Mouse (Mus musculus) myocyte (in vitro differentiated cells): ENCODE results near the gene Ric1. TPM values are rescaled to one million over a fixed set of nuclear protein-coding genes. Genes with fewer than 3 reads are reported as not detected.

Source experiments
- H3K27me3 ChIP-seq: one replicate; pipeline ENCODE4 v1.6.1; 2011; ENCODE audit not compliant: control insufficient read depth, insufficient read depth, insufficient read length
- H3K36me3 ChIP-seq: one replicate; pipeline ENCODE4 v1.6.1; 2011; ENCODE audit not compliant: control insufficient read depth, insufficient read depth
- H3K4me2 ChIP-seq: one replicate; pipeline ENCODE4 v1.6.1; 2011; ENCODE audit warnings: low read depth, control low read depth
- H3K4me3 ChIP-seq: one replicate; pipeline ENCODE4 v1.5.1; 2011; ENCODE audit warnings: mild to moderate bottlenecking, control low read depth, moderate library complexity
- H3K79me2 ChIP-seq: one replicate; pipeline ENCODE4 v1.6.1; 2011; ENCODE audit not compliant: control insufficient read depth, insufficient read depth
- H3ac ChIP-seq: one replicate; pipeline ENCODE4 v1.6.1; 2011; ENCODE audit not compliant: control insufficient read depth, insufficient read length
- CEBPB ChIP-seq: IDR thresholded peaks from 2 replicates; pipeline ENCODE4 v1.6.1; 2011; ENCODE audit warnings: mild to moderate bottlenecking, moderate library complexity; ENCODE audit not compliant: poor library complexity, insufficient read depth, severe bottlenecking
- E2F4 ChIP-seq: IDR thresholded peaks from one replicate; pipeline ENCODE4 v1.6.1; 2011; ENCODE audit warnings: mild to moderate bottlenecking, control low read depth, moderate library complexity; ENCODE audit not compliant: insufficient read depth
- MAX ChIP-seq: IDR thresholded peaks from one replicate; pipeline ENCODE4 v1.6.1; 2011; ENCODE audit warnings: low read depth, mild to moderate bottlenecking, control low read depth
- MYOD1 ChIP-seq, 3 experiments: IDR thresholded peaks; one replicate each; pipeline ENCODE4 v1.6.1; 2011; ENCODE audit warnings: control low read depth in 2 of 3, low read depth in 2 of 3, mild to moderate bottlenecking in 2 of 3, moderate library complexity in 1 of 3; ENCODE audit not compliant: insufficient read length in 2 of 3, control insufficient read depth in 1 of 3
- MYOG ChIP-seq, 3 experiments: IDR thresholded peaks; one replicate each; pipeline ENCODE4 v1.6.1; 2011; ENCODE audit warnings: control low read depth in 2 of 3, low read depth in 2 of 3, mild to moderate bottlenecking in 2 of 3; ENCODE audit not compliant: insufficient read length in 2 of 3, control insufficient read depth in 1 of 3, insufficient read depth in 1 of 3
- POLR2A ChIP-seq: IDR thresholded peaks from one replicate; pipeline ENCODE4 v1.6.1; 2011; ENCODE audit warnings: low read depth, mild to moderate bottlenecking, control low read depth, moderate library complexity; ENCODE audit not compliant: insufficient read length
- POLR2AphosphoS2 ChIP-seq: IDR thresholded peaks from one replicate; pipeline ENCODE4 v1.6.1; 2011; ENCODE audit warnings: low read depth, control low read depth; ENCODE audit not compliant: insufficient read length
- REST ChIP-seq: IDR thresholded peaks from one replicate; pipeline ENCODE4 v1.6.1; 2011; ENCODE audit warnings: mild to moderate bottlenecking, control low read depth, moderate library complexity; ENCODE audit not compliant: insufficient read depth, insufficient read length
- SRF ChIP-seq: IDR thresholded peaks from one replicate; pipeline ENCODE4 v1.6.1; 2011; ENCODE audit warnings: low read depth; ENCODE audit not compliant: control insufficient read depth, insufficient read length
- TCF12 ChIP-seq: IDR thresholded peaks from one replicate; pipeline ENCODE4 v1.6.1; 2011; ENCODE audit warnings: mild to moderate bottlenecking, control low read depth; ENCODE audit not compliant: poor library complexity, insufficient read depth, severe bottlenecking
- TCF3 ChIP-seq: IDR thresholded peaks from one replicate; pipeline ENCODE4 v1.6.1; 2011; ENCODE audit warnings: low read depth, control low read depth; ENCODE audit not compliant: insufficient read length
- USF1 ChIP-seq: IDR thresholded peaks from one replicate; pipeline ENCODE4 v1.6.1; 2011; ENCODE audit warnings: low read depth, mild to moderate bottlenecking, control low read depth, moderate library complexity
- polyA plus RNA-seq: library from polyadenylated mRNA; unstranded; fragments of >200 nt; fragmentation: generic; extraction: Trizol; gene quantifications from one replicate; pipeline ENCODE4 v1.2.1, GENCODE M21; 2012; ENCODE audit warnings: missing spikeins

Gene Ric1
- polyA plus RNA-seq, 1 experiment, result 7.2 TPM

GRCm38 (mm10) chr19:29604653-29605052 lies 82.6 kb downstream of the Ric1 start:
- Histone ChIP-seq H3K4me3 (no peak overlapping the region), H3K4me2 (no peak overlapping the region), H3K36me3 (peaks cover 25% of the 10 kb centered on the region), H3K27me3 (no peaks in the 10 kb centered on the region), H3K79me2 (no peaks in the 10 kb centered on the region), H3ac (no peak overlapping the region)
- TF ChIP-seq E2F4, result no peak
- no peak for TF ChIP-seq MYOG (IDR thresholded peaks at IDR 0.05; ENCODE audit: control insufficient read depth in 1 of 3, insufficient read depth in 1 of 3, insufficient read length in 2 of 3, low read depth in 2 of 3)
- no peak for TF ChIP-seq POLR2AphosphoS2
- no peak for TF ChIP-seq USF1
- no peak for TF ChIP-seq MYOD1 (IDR thresholded peaks at IDR 0.05; ENCODE audit: control insufficient read depth in 1 of 3, insufficient read length in 2 of 3, low read depth in 2 of 3)
- no peak for TF ChIP-seq TCF12
- no peak for TF ChIP-seq SRF

GRCm38 (mm10) chr19:29607521-29607920 lies 85.4 kb downstream of the Ric1 start:
- Histone ChIP-seq H3ac (no peak overlapping the region), H3K79me2 (no peaks in the 10 kb centered on the region), H3K4me3 (no peak overlapping the region), H3K36me3 (peaks cover 22% of the 10 kb centered on the region), H3K27me3 (no peaks in the 10 kb centered on the region), H3K4me2 (no peak overlapping the region)
- TF ChIP-seq E2F4, result no peak

GRCm38 (mm10) chr19:29608212-29608611 lies 86.1 kb downstream of the Ric1 start:
- Histone ChIP-seq H3K36me3 (peaks cover 22% of the 10 kb centered on the region), H3K4me2 (no peak overlapping the region), H3ac (no peak overlapping the region), H3K4me3 (no peak overlapping the region), H3K79me2 (no peaks in the 10 kb centered on the region), H3K27me3 (no peaks in the 10 kb centered on the region)
- TF ChIP-seq POLR2AphosphoS2, result no peak
- TF ChIP-seq TCF12, result no peak
- no peak for TF ChIP-seq MYOD1 (IDR thresholded peaks at IDR 0.05; ENCODE audit: control insufficient read depth in 1 of 3, insufficient read length in 2 of 3, low read depth in 2 of 3)
- TF ChIP-seq CEBPB, result no peak
- no peak for TF ChIP-seq TCF3
- TF ChIP-seq E2F4, result no peak
- TF ChIP-seq MAX, result no peak

GRCm38 (mm10) chr19:29610907-29611306 lies 88.8 kb downstream of the Ric1 start:
- no peaks in the 10 kb centered on the region for H3K79me2 ChIP-seq
- no peak for TF ChIP-seq USF1
- H3K4me3 ChIP-seq, result no peak overlapping the region
- no peak overlapping the region for H3K4me2 ChIP-seq
- peaks cover 23% of the 10 kb centered on the region for H3K36me3 ChIP-seq
- H3ac ChIP-seq, result no peak overlapping the region
- no peaks in the 10 kb centered on the region for H3K27me3 ChIP-seq

- Histone ChIP-seq H3K36me3 (peaks cover 23% of the 10 kb centered on the region), H3K4me2 (no peak overlapping the region), H3K4me3 (no peak overlapping the region), H3K27me3 (no peaks in the 10 kb centered on the region), H3ac (no peak overlapping the region), H3K79me2 (no peaks in the 10 kb centered on the region)
- TF ChIP-seq USF1 (no peak), TCF3 (no peak), MAX (no peak), POLR2A (no peak), TCF12 (no peak), E2F4 (no peak), REST (no peak)
These were observed 90.0 kb downstream of the Ric1 start for GRCm38 (mm10) chr19:29612102-29612501.

GRCm38 (mm10) chr19:29641055-29641454 lies 119.0 kb downstream of the Ric1 start:
- TF ChIP-seq MYOD1 (IDR thresholded peaks at IDR 0.05; ENCODE audit: control insufficient read depth in 1 of 3, insufficient read length in 2 of 3, low read depth in 2 of 3) (no peak), POLR2AphosphoS2 (no peak), CEBPB (no peak), POLR2A (no peak), SRF (no peak), REST (no peak), MYOG (IDR thresholded peaks at IDR 0.05; ENCODE audit: control insufficient read depth in 1 of 3, insufficient read depth in 1 of 3, insufficient read length in 2 of 3, low read depth in 2 of 3) (no peak), TCF3 (no peak), USF1 (no peak), MAX (no peak), TCF12 (no peak), E2F4 (no peak)
- Histone ChIP-seq H3K79me2 (no peaks in the 10 kb centered on the region), H3K27me3 (no peaks in the 10 kb centered on the region), H3K36me3 (no peaks in the 10 kb centered on the region), H3K4me3 (no peak overlapping the region), H3ac (no peak overlapping the region), H3K4me2 (peak overlapping the region; percentile 76)
